Mouse (Mus musculus) brain, embryonic 14.5 days (tissue): ENCODE data around the gene Cldn22.

ENCODE experiments used
- CTCF ChIP-seq: fragments of 200-500 bp; IDR thresholded peaks from 2 replicates; pipeline ENCODE4 v1.5.1; 2012; ENCODE audit warnings: inconsistent platforms, mild to moderate bottlenecking, moderate library complexity, borderline replicate concordance; ENCODE audit not compliant: insufficient read depth, insufficient read length; ENCODE audit errors: extremely low read depth
- POLR2A ChIP-seq: fragments of 200-500 bp; IDR thresholded peaks from 2 replicates; pipeline ENCODE4 v1.6.1; 2012; ENCODE audit warnings: mild to moderate bottlenecking, inconsistent platforms, borderline replicate concordance; ENCODE audit not compliant: poor library complexity, insufficient read depth, insufficient read length, severe bottlenecking; ENCODE audit errors: extremely low read depth

- TF ChIP-seq CTCF (no peak), POLR2A (no peak)
These were observed 19.4 kb downstream of the Cldn22 start for GRCm38 (mm10) chr8:47843651-47844050.
